ENCODE assay signal across 10 mouse cellular contexts in genomic region chr6:115312780-115313179, GRCm38 (mm10). TPM values are rescaled to one million over a fixed set of nuclear protein-coding genes. Genes with fewer than 3 reads are reported as not detected.
DNase-seq lines count a peak whose midpoint lies in the region; ATAC-seq and TF ChIP-seq lines count a peak whose summit lies in the region.
"Had no signal": no experiment of that assay in that cellular context is flagged by ENCODE, and none has a peak within 500 bp of the region (broad histone marks: within the 10 kb centered on the region; RNA-seq: fewer than 3 reads in every experiment).

No protein-coding gene starts in this region.

- no peak overlapping the region for H3K27ac ChIP-seq in gastrocnemius, adult 2 months
- H3K27ac ChIP-seq in neural tube, embryonic 13.5 days (replicated peaks) = no peak overlapping the region; the same call in 1 of the 2 replicates
- H3K27ac ChIP-seq in forebrain, embryonic 16.5 days (ENCODE audit: low read length) = no peak overlapping the region
- peak overlapping the region; percentile 58 for H3K27ac ChIP-seq in stomach, postnatal 0 days (replicated peaks)
- no peak overlapping the region for H3K27ac ChIP-seq in liver, embryonic 11.5 days (ENCODE audit: low read depth, low read length)

- peak overlapping the region; percentile 29; the same call in 1 of the 2 replicates for H3K4me2 ChIP-seq in neural tube, embryonic 13.5 days
- H3K4me2 ChIP-seq in forebrain, embryonic 16.5 days (ENCODE audit: low read length) = peak overlapping the region; percentile 6; the same call in 1 of the 2 replicates
- peak overlapping the region; percentile 27; the same call in 1 of the 2 replicates for H3K4me2 ChIP-seq in stomach, postnatal 0 days (replicated peaks; ENCODE audit: low read depth)
- H3K4me2 ChIP-seq in liver, embryonic 11.5 days = no peak overlapping the region

- H3K4me1 ChIP-seq in neural tube, embryonic 13.5 days (replicated peaks) = no peaks in the 10 kb centered on the region
- H3K4me1 ChIP-seq in forebrain, embryonic 16.5 days (replicated peaks; ENCODE audit: control insufficient read depth, insufficient read depth, low read length) = no peaks in the 10 kb centered on the region
- H3K4me1 ChIP-seq in stomach, postnatal 0 days (replicated peaks; ENCODE audit: control insufficient read depth, insufficient read depth) = no peaks in the 10 kb centered on the region
- no peaks in the 10 kb centered on the region for H3K4me1 ChIP-seq in liver, embryonic 11.5 days (replicated peaks; ENCODE audit: control insufficient read depth, insufficient read depth, low read length)

- TF ChIP-seq CTCF in gastrocnemius, adult 2 months (IDR thresholded peaks at IDR 0.05) = no peak
- no peak for TF ChIP-seq CTCF in stomach, postnatal 0 days (IDR thresholded peaks at IDR 0.05; ENCODE audit: low read depth)

- H3K9me3 ChIP-seq in neural tube, embryonic 13.5 days = no peaks in the 10 kb centered on the region
- no peaks in the 10 kb centered on the region for H3K9me3 ChIP-seq in forebrain, embryonic 16.5 days (ENCODE audit: control insufficient read depth, low read length)
- H3K9me3 ChIP-seq in stomach, postnatal 0 days (ENCODE audit: control insufficient read depth, low read length) = no peaks in the 10 kb centered on the region
- no peaks in the 10 kb centered on the region for H3K9me3 ChIP-seq in liver, embryonic 11.5 days (ENCODE audit: control insufficient read depth, low read length)

- 58% methylated on average over 12 of the region's 12 CpGs for WGBS in neural tube, embryonic 13.5 days
- WGBS in forebrain, embryonic 16.5 days = 69% methylated on average over 12 of the region's 12 CpGs
- WGBS in stomach, postnatal 0 days = 58% methylated on average over 12 of the region's 12 CpGs
- 73% methylated on average over 12 of the region's 12 CpGs for WGBS in liver, embryonic 11.5 days

- no peak for TF ChIP-seq EP300 in stomach, postnatal 0 days (optimal IDR thresholded peaks at IDR 0.05)

- H3K9ac ChIP-seq in neural tube, embryonic 13.5 days = peak overlapping the region; percentile 41; the same call in 1 of the 2 replicates
- H3K9ac ChIP-seq in forebrain, embryonic 16.5 days (replicated peaks; ENCODE audit: low read depth, low read length) = no peak overlapping the region
- H3K9ac ChIP-seq in stomach, postnatal 0 days (ENCODE audit: low read length) = no peak overlapping the region
- H3K9ac ChIP-seq in liver, embryonic 11.5 days (ENCODE audit: low read depth, low read length) = no peak overlapping the region

- no peaks in the 10 kb centered on the region for H3K27me3 ChIP-seq in neural tube, embryonic 13.5 days
- H3K27me3 ChIP-seq in forebrain, embryonic 16.5 days (replicated peaks; ENCODE audit: control insufficient read depth, insufficient read depth, low read length) = no peaks in the 10 kb centered on the region
- no peaks in the 10 kb centered on the region for H3K27me3 ChIP-seq in stomach, postnatal 0 days (ENCODE audit: control insufficient read depth, insufficient read depth, low read length)
- no peaks in the 10 kb centered on the region for H3K27me3 ChIP-seq in liver, embryonic 11.5 days (replicated peaks; ENCODE audit: control insufficient read depth, insufficient read depth, low read length)
- H3K27me3 ChIP-seq: Patski had no signal

- no peaks in the 10 kb centered on the region for H3K36me3 ChIP-seq in neural tube, embryonic 13.5 days
- H3K36me3 ChIP-seq in forebrain, embryonic 16.5 days (ENCODE audit: control insufficient read depth, insufficient read depth) = no peaks in the 10 kb centered on the region
- no peaks in the 10 kb centered on the region for H3K36me3 ChIP-seq in stomach, postnatal 0 days (ENCODE audit: control insufficient read depth, insufficient read depth, low read length)
- no peaks in the 10 kb centered on the region for H3K36me3 ChIP-seq in liver, embryonic 11.5 days (ENCODE audit: control insufficient read depth, insufficient read depth, low read length)

- H3K4me3 ChIP-seq in gastrocnemius, adult 2 months = peak overlapping the region; percentile 44
- peak overlapping the region; percentile 12; the same call in 1 of the 2 replicates for H3K4me3 ChIP-seq in neural tube, embryonic 13.5 days
- H3K4me3 ChIP-seq in forebrain, embryonic 16.5 days (replicated peaks; ENCODE audit: low read length) = peak overlapping the region; percentile 14; the same call in 1 of the 2 replicates
- no peak overlapping the region for H3K4me3 ChIP-seq in stomach, postnatal 0 days (ENCODE audit: low read depth, low read length)
- no peak overlapping the region for H3K4me3 ChIP-seq in liver, embryonic 11.5 days (ENCODE audit: low read depth, low read length)

- no peak for ATAC-seq in neural tube, embryonic 13.5 days (ENCODE audit: low read depth)
- ATAC-seq in forebrain, embryonic 16.5 days = no peak
- ATAC-seq in stomach, postnatal 0 days (ENCODE audit: low FRiP score, low TSS enrichment) = no peak
- ATAC-seq in activated CD4-positive, CD25-positive, alpha-beta regulatory T cell, adult 4 months = no peak
- no peak for ATAC-seq in liver, embryonic 11.5 days (replicated peaks; ENCODE audit: low FRiP score)
- ATAC-seq: Patski had no signal

- intact Hi-C loops in gastrocnemius, adult 2 months (cut with DNase I) = no loop called here

- DNase-seq in gastrocnemius, adult 2 months = no peak
- DNase-seq in gastrocnemius, postnatal 10 days = no peak
- no peak for DNase-seq in neural tube, embryonic 10.5 days (ENCODE audit: extremely low spot score, low spot score)
- no peak for DNase-seq in stomach, postnatal 0 days (ENCODE audit: low spot score)
- DNase-seq in liver, embryonic 11.5 days (ENCODE audit: low spot score) = no peak
- DNase-seq: kidney, adult 18-20 months had no signal

RNA-seq across cellular contexts. Expression of gene Pparg, which starts 48.0 kb away (rescaled TPM):
- total RNA-seq in gastrocnemius, adult 2 months (2021) = 1 to 10 TPM; 1.3 to 4.8 TPM
- total RNA-seq in gastrocnemius, postnatal 10 days (2021) = 1 to 10 TPM; 4.8 to 5.0 TPM
- 0.14 and 0.80 TPM in 2 replicates for polyA plus RNA-seq in neural tube, embryonic 13.5 days (2015; fragmentation: Nextera tagmentation; extraction: Ambion mirVana)
- 0.15 and 0.22 TPM in 2 replicates for polyA plus RNA-seq in forebrain, embryonic 16.5 days (2015; fragmentation: Nextera tagmentation; extraction: Ambion mirVana)
- polyA plus RNA-seq in stomach, postnatal 0 days (2015; fragmentation: Nextera tagmentation; extraction: Ambion mirVana) = 44.4 and 47.8 TPM in 2 replicates
- polyA plus RNA-seq in activated CD4-positive, CD25-positive, alpha-beta regulatory T cell, adult 4 months (2017; shearing (Covaris generic)) = 1 to 10 TPM in 1 of 2 experiments, under 1 TPM in 1; 0.78 to 1.6 TPM
- 1.1 and 1.2 TPM in 2 replicates for polyA plus RNA-seq in liver, embryonic 11.5 days (2014; fragmentation: Nextera tagmentation; extraction: Ambion mirVana)

Comparison
In these comparisons a context has a peak if more than half of its experiments do, and no peak if none do; other contexts are left out.
1. H3K4me3 ChIP-seq: peak in gastrocnemius, adult 2 months (single experiment), neural tube, embryonic 13.5 days (single experiment) and forebrain, embryonic 16.5 days (single experiment); none in stomach, postnatal 0 days (single experiment) and liver, embryonic 11.5 days (single experiment).
2. RNA of gene Pparg, which starts 48.0 kb away (polyA plus RNA-seq): 44.4 to 47.8 TPM in stomach, postnatal 0 days; 0.78 to 1.6 TPM in activated CD4-positive, CD25-positive, alpha-beta regulatory T cell, adult 4 months, 1.1 to 1.2 TPM in liver, embryonic 11.5 days, 0.15 to 0.22 TPM in forebrain, embryonic 16.5 days and 0.14 to 0.80 TPM in neural tube, embryonic 13.5 days; every median in the first group is over 10 times any median in the second.